8 mouse cellular contexts compared by ENCODE assay signal in genomic region chr17:35262664-35263522, GRCm38 (mm10). TPM values are rescaled to one million over a fixed set of nuclear protein-coding genes. Genes with fewer than 3 reads are reported as not detected.
DNase-seq lines count a peak whose midpoint lies in the region; ATAC-seq lines count a peak whose summit lies in the region.

TSS of gene H2-D1 (plus strand) at chr17:35262730.

- 1% methylated on average over 52 of the region's 73 CpGs for WGBS in hindbrain, embryonic 16.5 days
- under 1% methylated on average over 70 of the region's 73 CpGs for WGBS in macrophage (ENCODE audit: missing documents)

- H3K27me3 ChIP-seq in hindbrain, embryonic 16.5 days (replicated peaks; ENCODE audit: control insufficient read depth, insufficient read depth, low read length) = no peaks in the 10 kb centered on the region

- H3K79me2 ChIP-seq in macrophage (ENCODE audit: inconsistent target) = peaks cover 30% of the 10 kb centered on the region

- peak within 1 kb of the TSS; percentile 69 for H3K4me3 ChIP-seq in hindbrain, embryonic 16.5 days (ENCODE audit: low read length)
- peak within 1 kb of the TSS; percentile 61 for H3K4me3 ChIP-seq in macrophage (ENCODE audit: inconsistent target)

- H3K9me3 ChIP-seq in hindbrain, embryonic 16.5 days (ENCODE audit: control insufficient read depth, low read length) = no peaks in the 10 kb centered on the region

- H3K9ac ChIP-seq in hindbrain, embryonic 16.5 days (ENCODE audit: low read depth, low read length) = peak within 1 kb of the TSS; percentile 73

- H3K4me2 ChIP-seq in hindbrain, embryonic 16.5 days (ENCODE audit: low read length) = peak within 1 kb of the TSS; percentile 83

- H3K36me3 ChIP-seq in hindbrain, embryonic 16.5 days (ENCODE audit: control insufficient read depth, insufficient read depth, low read length) = peaks cover 2% of the 10 kb centered on the region; the same call in 1 of the 2 replicates
- H3K36me3 ChIP-seq in macrophage (ENCODE audit: inconsistent target) = peaks cover 23% of the 10 kb centered on the region; the same call in 1 of the 2 replicates

- ATAC-seq in hindbrain, embryonic 16.5 days = peak; percentile 93

- DNase-seq in R1 (ENCODE audit: low read depth, low spot score) = peak; percentile 91
- peak; percentile 96 to 98 for DNase-seq in cerebellum, postnatal 36 days
- peak; percentile 99 for DNase-seq in gastrocnemius, adult 18-20 months (ENCODE audit: low spot score)
- DNase-seq in left cerebral cortex, adult 18-20 months (ENCODE audit: low spot score in 2 of 2) = peak; percentile 98 to 99
- peak; percentile 96 for DNase-seq in right cerebral cortex, adult 18-20 months
- peak; percentile 97 for DNase-seq in urinary bladder, postnatal 10 days (ENCODE audit: low spot score)

- peaks cover 3% of the 10 kb centered on the region; the same call in 1 of the 2 replicates for H3K4me1 ChIP-seq in hindbrain, embryonic 16.5 days (ENCODE audit: control insufficient read depth, insufficient read depth, low read depth, low read length)

- H3K27ac ChIP-seq in hindbrain, embryonic 16.5 days (ENCODE audit: low read depth, low read length) = no peak within 1 kb of the TSS
- H3K27ac ChIP-seq in macrophage = peak within 1 kb of the TSS; percentile 90

RNA-seq across cellular contexts. Expression of gene H2-D1, which starts in this region (rescaled TPM):
- total RNA-seq in gastrocnemius, adult 18-20 months (2021) = 10 to 100 TPM; 36.3 to 59.0 TPM
- polyA plus RNA-seq in hindbrain, embryonic 16.5 days (2015; fragmentation: Nextera tagmentation; extraction: Ambion mirVana) = 125 and 134 TPM in 2 replicates
- 10 to 100 TPM; 26.2 to 33.1 TPM for total RNA-seq in left cerebral cortex, adult 18-20 months (2021)
- 1,000 to 10,000 TPM; 1,047 to 3,424 (median 2,210) TPM for total RNA-seq in macrophage (2018; cell fraction: chromatin; rRNA removed)
- 1,000 to 10,000 TPM; 3,633 to 6,553 (median 5,167) TPM for total RNA-seq in macrophage (2018; cell fraction: cytosol; rRNA removed)
- total RNA-seq in macrophage (2018; cell fraction: nucleus; rRNA removed) = over 10,000 TPM in 1 of 26 experiments, 1,000 to 10,000 TPM in 25; 2,886 to 10,022 (median 6,458) TPM
- 2,972 to 5,352 TPM (median 3,334 TPM) in 3 replicates for polyA plus RNA-seq in macrophage (2018)

Comparison
In these comparisons a context has a peak if more than half of its experiments do, and no peak if none do; other contexts are left out.
1. RNA of gene H2-D1 (polyA plus RNA-seq): 2,972 to 5,352 TPM in macrophage; 125 to 134 TPM in hindbrain, embryonic 16.5 days; every median in the first group is over 10 times any median in the second.
2. Peak in every context shown above with its lines, with median percentiles within 50 percentile points of each other: DNase-seq.